Mouse (Mus musculus) neural tube, embryonic 11.5 days (tissue): ENCODE measurements around the gene Far1. TPM values are rescaled to one million over a fixed set of nuclear protein-coding genes. Genes with fewer than 3 reads are reported as not detected.

Experiments
- ATAC-seq: fragments of 200-750 bp; cut with Nextera tagmentation; 2 replicates; pipeline ENCODE4 v1.8.0; 2017; ENCODE audit warnings: moderate number of reproducible peaks, mild to moderate bottlenecking, moderate TSS enrichment, moderate library complexity; ENCODE audit not compliant: insufficient read depth, low FRiP score, low TSS enrichment
- DNase-seq: peaks from one replicate; pipeline ENCODE4 v3.0.0-alpha.2; 2015; ENCODE audit warnings: low spot score
- H3K27ac ChIP-seq: fragments of 300-500 bp; sonication (generic); 2 replicates; pipeline ENCODE4 v1.5.1; 2014; ENCODE audit warnings: low read depth, mild to moderate bottlenecking, low read length
- H3K27me3 ChIP-seq: fragments of 300-500 bp; sonication (generic); 2 replicates; pipeline ENCODE4 v1.6.1; 2014; ENCODE audit warnings: mild to moderate bottlenecking, low read length, mixed read lengths; ENCODE audit not compliant: control insufficient read depth, insufficient read depth
- H3K36me3 ChIP-seq: fragments of 300-500 bp; sonication (generic); 2 replicates; pipeline ENCODE4 v1.6.1; 2014; ENCODE audit warnings: mild to moderate bottlenecking, low read length, moderate library complexity, mixed read lengths; ENCODE audit not compliant: control insufficient read depth, insufficient read depth
- H3K4me1 ChIP-seq: fragments of 300-500 bp; sonication (generic); 2 replicates; pipeline ENCODE4 v1.6.1; 2014; ENCODE audit warnings: low read length, mixed read lengths; ENCODE audit not compliant: control insufficient read depth, insufficient read depth
- H3K4me2 ChIP-seq: fragments of 300-500 bp; sonication (generic); 2 replicates; pipeline ENCODE4 v1.6.1; 2014; ENCODE audit warnings: low read depth, mild to moderate bottlenecking, moderate library complexity
- H3K4me3 ChIP-seq: fragments of 300-500 bp; sonication (generic); 2 replicates; pipeline ENCODE4 v1.5.1; 2014; ENCODE audit warnings: low read depth, low read length
- H3K9ac ChIP-seq: fragments of 300-500 bp; sonication (generic); 2 replicates; pipeline ENCODE4 v1.6.1; 2014; ENCODE audit warnings: mild to moderate bottlenecking, low read length
- H3K9me3 ChIP-seq: fragments of 300-500 bp; sonication (generic); 2 replicates; pipeline ENCODE4 v1.6.1; 2016; ENCODE audit warnings: low read length; ENCODE audit not compliant: control insufficient read depth
- WGBS: fragments of 180-500 bp; shearing (Covaris S2); extraction: QIAGEN DNeasy Blood & Tissue Kit; methylation state at CpG from one replicate; pipeline ENCODE4 v1.1.7; 2014; 5-methylcytosine and 5-hydroxymethylcytosine counted together
- polyA plus RNA-seq: library from polyadenylated mRNA; unstranded; fragments of >200 nt; fragmentation: Nextera tagmentation; extraction: Ambion mirVana; gene quantifications from 2 replicates; pipeline ENCODE4 v1.2.1, GENCODE M21; 2014

Gene Far1
- polyA plus RNA-seq, 1 experiment from 2014 or later: 94.2 TPM

- Histone ChIP-seq H3K9me3 (no peaks in the 10 kb centered on the region), H3K9ac (no peak overlapping the region), H3K4me2 (no peak overlapping the region), H3K27me3 (no peaks in the 10 kb centered on the region), H3K4me3 (no peak overlapping the region), H3K27ac (no peak overlapping the region), H3K4me1 (no peaks in the 10 kb centered on the region), H3K36me3 (no peaks in the 10 kb centered on the region)
- DNase-seq (no peak), ATAC-seq (no peak)
- WGBS: 89% methylated on average over 4 of the region's 4 CpGs
These were observed 8.1 kb upstream of the Far1 start for GRCm38 (mm10) chr7:113505516-113506045.

GRCm38 (mm10) chr7:113507846-113508245 is 5.8 kb upstream of the Far1 start:
- Histone ChIP-seq H3K36me3 (no peaks in the 10 kb centered on the region), H3K9me3 (no peaks in the 10 kb centered on the region), H3K4me1 (no peaks in the 10 kb centered on the region), H3K27ac (no peak overlapping the region), H3K9ac (no peak overlapping the region), H3K4me3 (no peak overlapping the region), H3K27me3 (no peaks in the 10 kb centered on the region), H3K4me2 (no peak overlapping the region)
- 64% methylated on average over 3 of the region's 3 CpGs for WGBS
- no peak for ATAC-seq
- DNase-seq: no peak

GRCm38 (mm10) chr7:113511396-113511795 is 2.2 kb upstream of the Far1 start:
- WGBS: 82% methylated on average over 3 of the region's 3 CpGs
- no peaks in the 10 kb centered on the region for H3K36me3 ChIP-seq
- H3K4me3 ChIP-seq: no peak overlapping the region
- H3K4me1 ChIP-seq: peaks cover 8% of the 10 kb centered on the region; the same call in 1 of the 2 replicates
- no peak overlapping the region for H3K4me2 ChIP-seq
- ATAC-seq: no peak
- DNase-seq: no peak
- no peak overlapping the region for H3K27ac ChIP-seq
- no peaks in the 10 kb centered on the region for H3K27me3 ChIP-seq
- H3K9me3 ChIP-seq: no peaks in the 10 kb centered on the region
- H3K9ac ChIP-seq: no peak overlapping the region

- H3K27me3 ChIP-seq: no peaks in the 10 kb centered on the region
- DNase-seq (no peak), ATAC-seq (no peak)
- no peaks in the 10 kb centered on the region for H3K36me3 ChIP-seq
- peak overlapping the region; percentile 76 for H3K4me2 ChIP-seq
- no peak overlapping the region for H3K27ac ChIP-seq
- H3K9ac ChIP-seq: peak overlapping the region; percentile 64
- WGBS: 18% methylated on average over 20 of the region's 20 CpGs
- no peaks in the 10 kb centered on the region for H3K9me3 ChIP-seq
- peaks cover 8% of the 10 kb centered on the region; the same call in 1 of the 2 replicates for H3K4me1 ChIP-seq
- peak overlapping the region; percentile 98 for H3K4me3 ChIP-seq
These were observed 928 bp upstream of the Far1 start for GRCm38 (mm10) chr7:113512527-113513285.

GRCm38 (mm10) chr7:113513963-113514649 is 472 bp downstream of the Far1 start:
- Histone ChIP-seq H3K9ac (peak overlapping the region; percentile 96), H3K4me3 (peak overlapping the region; percentile 98), H3K27ac (peak overlapping the region; percentile 86), H3K9me3 (no peaks in the 10 kb centered on the region), H3K36me3 (no peaks in the 10 kb centered on the region), H3K27me3 (no peaks in the 10 kb centered on the region), H3K4me2 (peak overlapping the region; percentile 81), H3K4me1 (peaks cover 8% of the 10 kb centered on the region; the same call in 1 of the 2 replicates)
- WGBS: 1% methylated on average over 44 of the region's 45 CpGs
- peak; percentile 38 for DNase-seq
- peak; percentile 71 for ATAC-seq

- WGBS: 82% methylated on average over 4 of the region's 4 CpGs
- H3K36me3 ChIP-seq: no peaks in the 10 kb centered on the region
- peaks cover 8% of the 10 kb centered on the region; the same call in 1 of the 2 replicates for H3K4me1 ChIP-seq
- H3K4me3 ChIP-seq: no peak overlapping the region
- H3K9me3 ChIP-seq: no peaks in the 10 kb centered on the region
- DNase-seq (no peak), ATAC-seq (no peak)
- no peaks in the 10 kb centered on the region for H3K27me3 ChIP-seq
- no peak overlapping the region for H3K4me2 ChIP-seq
- no peak overlapping the region for H3K27ac ChIP-seq
- H3K9ac ChIP-seq: no peak overlapping the region
These were observed 2.2 kb downstream of the Far1 start for GRCm38 (mm10) chr7:113515831-113516230.

GRCm38 (mm10) chr7:113518419-113518818 is 4.8 kb downstream of the Far1 start:
- Histone ChIP-seq H3K4me1 (peaks cover 8% of the 10 kb centered on the region; the same call in 1 of the 2 replicates), H3K4me3 (no peak overlapping the region), H3K4me2 (no peak overlapping the region), H3K27me3 (no peaks in the 10 kb centered on the region), H3K9me3 (no peaks in the 10 kb centered on the region), H3K9ac (no peak overlapping the region), H3K36me3 (no peaks in the 10 kb centered on the region), H3K27ac (no peak overlapping the region)
- WGBS: 84% methylated on average over 3 of the region's 3 CpGs
- ATAC-seq (no peak), DNase-seq (no peak)

GRCm38 (mm10) chr7:113518961-113519360 is 5.3 kb downstream of the Far1 start:
- Histone ChIP-seq H3K9ac (no peak overlapping the region), H3K4me2 (no peak overlapping the region), H3K4me3 (no peak overlapping the region), H3K36me3 (no peaks in the 10 kb centered on the region), H3K27me3 (no peaks in the 10 kb centered on the region), H3K4me1 (peaks cover 8% of the 10 kb centered on the region; the same call in 1 of the 2 replicates), H3K9me3 (no peaks in the 10 kb centered on the region), H3K27ac (no peak overlapping the region)
- 91% methylated on average over 2 of the region's 2 CpGs for WGBS
- DNase-seq (no peak), ATAC-seq (no peak)
